Mouse (Mus musculus) lung, postnatal 0 days (tissue): ENCODE results near the gene Gm9999.

Experiments
- CTCF ChIP-seq: IDR thresholded peaks from 2 replicates; pipeline ENCODE4 v1.5.1; 2016; ENCODE audit warnings: antibody characterized with exemption, mild to moderate bottlenecking
- EP300 ChIP-seq: IDR thresholded peaks from 2 replicates; pipeline ENCODE4 v1.6.1; 2016; ENCODE audit warnings: antibody characterized with exemption, mild to moderate bottlenecking, control low read depth

DNA sequence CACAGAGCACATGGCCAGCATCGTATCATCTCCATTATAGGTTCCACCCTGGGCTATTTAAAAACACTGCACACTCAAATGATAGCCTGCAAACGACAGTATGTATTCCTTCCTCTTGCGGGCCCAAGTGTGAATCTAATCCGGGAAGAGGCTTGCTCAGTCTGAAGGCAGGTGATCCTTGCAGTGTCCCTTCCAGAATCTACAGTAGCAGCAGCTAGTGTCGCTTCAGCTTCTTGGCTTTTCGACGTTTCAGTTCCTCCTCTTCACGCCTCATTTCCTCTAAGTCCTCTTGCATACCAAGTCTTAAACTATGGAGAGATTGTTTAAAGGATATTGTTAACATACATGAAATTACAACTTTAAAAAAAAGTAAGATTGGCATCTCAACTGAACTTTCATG, 9.7 kb downstream of the Gm9999 start:
- TF ChIP-seq CTCF (no peak), EP300 (no peak)
